Mouse (Mus musculus) ovary, adult 2 months (tissue): Measurements from ENCODE around the gene Eif1ax. TPM values are rescaled to one million over a fixed set of nuclear protein-coding genes. Genes with fewer than 3 reads are reported as not detected.

ENCODE experiments used
- polyA plus RNA-seq: library from polyadenylated mRNA; depleted of rRNA; stranded (reverse); fragments of >200 nt; gene quantifications from 2 replicates; pipeline ENCODE4 v1.2.3, GENCODE M21; 2012; rRNA removed

Gene Eif1ax
- 63.0 and 210 TPM in 2 replicates for polyA plus RNA-seq

GRCm38 (mm10) chrX:159371831-159372752, at the start of gene Eif1ax:
Gene Eif1ax (plus strand): TSS chrX:159372178.

GRCm38 (mm10) chrX:159414130-159414828, 42.3 kb downstream of the Eif1ax start, which contains the start of gene Map7d2:
Gene Map7d2 (plus strand): TSS chrX:159414572.

Other genes starting within 250 kb of the Eif1ax start
- gene Rps6ka3, start 161.9 kb upstream of the Eif1ax start, polyA plus RNA-seq = 14.4 and 15.7 TPM in 2 replicates
- gene Map7d2, start 42.4 kb downstream of the Eif1ax start, polyA plus RNA-seq = 0.11 and 0.15 TPM in 2 replicates
- 1.5 and 1.8 TPM in 2 replicates for gene Bclaf3, start 154.5 kb downstream of the Eif1ax start, polyA plus RNA-seq